Mouse (Mus musculus): ENCODE data around the gene Snd1. TPM values are rescaled to one million over a fixed set of nuclear protein-coding genes. Genes with fewer than 3 reads are reported as not detected.

Gene Snd1
- total RNA-seq, 1 experiment = 343 TPM

- H3K4me1 ChIP-seq (ENCODE audit: control insufficient read depth in 2 of 2, insufficient read depth in 2 of 2, low read length in 2 of 2, poor library complexity in 1 of 2) = no peaks in the 10 kb centered on the region
- no peak overlapping the region for H3K9ac ChIP-seq (ENCODE audit: insufficient read depth, low read depth, low read length, poor library complexity, severe bottlenecking)
- no peak for DNase-seq (ENCODE audit: low read depth, low spot score)
- H3K27ac ChIP-seq (ENCODE audit: insufficient read depth, low read depth, low read length, poor library complexity, severe bottlenecking) = no peak overlapping the region
- H3K4me3 ChIP-seq (ENCODE audit: insufficient read depth in 1 of 2, low read depth in 1 of 2, low read length in 2 of 2, poor library complexity in 1 of 2, severe bottlenecking in 1 of 2) = no peak overlapping the region
- H3K36me3 ChIP-seq (ENCODE audit: control insufficient read depth, insufficient read depth, low read length, poor library complexity, severe bottlenecking) = peaks cover 6% of the 10 kb centered on the region; the same call in 1 of the 2 replicates
- in situ Hi-C loops (cut with MboI; ENCODE audit: low sequenced_read_pairs in 2 of 2, unreplicated experiment in 2 of 2) = no loop called here
- no peak for TF ChIP-seq MAFK (IDR thresholded peaks at IDR 0.05; ENCODE audit: insufficient read depth, low read depth, low read length)
- TF ChIP-seq CHD2 (IDR thresholded peaks at IDR 0.05; ENCODE audit: low read depth, low read length) = no peak
- no peak for TF ChIP-seq HCFC1 (IDR thresholded peaks at IDR 0.05; ENCODE audit: borderline replicate concordance, insufficient read depth, low read length)
- no peak for TF ChIP-seq ZNF384 (IDR thresholded peaks at IDR 0.05; ENCODE audit: low read depth, low read length)
- no peak for TF ChIP-seq ZC3H11A (IDR thresholded peaks at IDR 0.05; ENCODE audit: borderline replicate concordance, low read depth, low read length)
- no peaks in the 10 kb centered on the region for H3K9me3 ChIP-seq (ENCODE audit: control insufficient read depth, insufficient read depth, low read depth, low read length)
These were observed 153.5 kb downstream of the Snd1 start for GRCm38 (mm10) chr6:28628408-28628807.

DNA sequence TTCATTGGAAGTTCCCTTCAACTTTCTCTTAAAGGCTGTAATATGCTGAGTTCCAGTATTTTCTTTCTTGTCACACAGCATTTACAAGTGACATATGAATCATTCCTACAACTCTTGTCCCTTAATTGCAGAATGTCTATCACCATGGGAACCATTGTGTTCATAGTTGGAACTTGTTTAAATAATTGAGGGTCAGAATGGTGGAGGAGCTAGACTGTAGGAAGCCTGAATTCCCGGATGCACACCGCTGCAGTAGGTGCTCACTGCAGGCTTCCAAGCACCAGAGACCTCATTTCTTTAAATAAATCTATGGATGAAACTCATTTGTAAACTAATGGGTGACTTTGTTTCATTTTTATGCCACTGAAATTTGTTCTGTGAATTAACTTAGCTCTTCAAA lies 154.9 kb downstream of the Snd1 start:
- no peak overlapping the region for H3K4me3 ChIP-seq (ENCODE audit: insufficient read depth in 1 of 2, low read depth in 1 of 2, low read length in 2 of 2, poor library complexity in 1 of 2, severe bottlenecking in 1 of 2)
- peaks cover 6% of the 10 kb centered on the region; the same call in 1 of the 2 replicates for H3K36me3 ChIP-seq (ENCODE audit: control insufficient read depth, insufficient read depth, low read length, poor library complexity, severe bottlenecking)
- in situ Hi-C loops (cut with MboI; ENCODE audit: low sequenced_read_pairs in 2 of 2, unreplicated experiment in 2 of 2) = no loop called here
- no peak overlapping the region for H3K27ac ChIP-seq (ENCODE audit: insufficient read depth, low read depth, low read length, poor library complexity, severe bottlenecking)
- no peaks in the 10 kb centered on the region for H3K9me3 ChIP-seq (ENCODE audit: control insufficient read depth, insufficient read depth, low read depth, low read length)
- H3K4me1 ChIP-seq (ENCODE audit: control insufficient read depth in 2 of 2, insufficient read depth in 2 of 2, low read length in 2 of 2, poor library complexity in 1 of 2) = no peaks in the 10 kb centered on the region
- no peak overlapping the region for H3K9ac ChIP-seq (ENCODE audit: insufficient read depth, low read depth, low read length, poor library complexity, severe bottlenecking)
- TF ChIP-seq MAFK (IDR thresholded peaks at IDR 0.05; ENCODE audit: insufficient read depth, low read depth, low read length) (no peak), CHD2 (IDR thresholded peaks at IDR 0.05; ENCODE audit: low read depth, low read length) (no peak), ZNF384 (IDR thresholded peaks at IDR 0.05; ENCODE audit: low read depth, low read length) (no peak), HCFC1 (IDR thresholded peaks at IDR 0.05; ENCODE audit: borderline replicate concordance, insufficient read depth, low read length) (no peak), ZC3H11A (IDR thresholded peaks at IDR 0.05; ENCODE audit: borderline replicate concordance, low read depth, low read length) (no peak)
- DNase-seq (ENCODE audit: low read depth, low spot score) = no peak

DNA sequence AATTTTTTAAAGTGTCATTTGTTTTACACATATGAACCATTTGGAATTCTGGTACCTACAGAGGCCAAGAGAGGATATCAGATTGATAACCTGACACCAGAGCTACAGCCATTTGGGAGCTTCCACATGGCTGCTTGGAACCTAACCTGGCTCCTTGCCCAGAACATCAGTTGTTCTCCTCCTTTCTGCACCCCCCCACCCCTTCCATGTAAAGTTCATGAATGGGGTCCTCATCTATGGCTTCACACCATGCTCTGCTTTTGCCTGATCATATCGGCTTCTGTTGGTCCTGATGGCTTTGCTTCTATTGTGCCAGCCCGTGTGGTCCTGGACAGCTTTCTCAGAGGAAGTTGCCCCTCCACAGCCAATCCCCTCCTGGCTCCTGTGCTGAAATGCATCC lies 156.0 kb downstream of the Snd1 start:
- H3K27ac ChIP-seq (ENCODE audit: insufficient read depth, low read depth, low read length, poor library complexity, severe bottlenecking) = no peak overlapping the region
- H3K4me3 ChIP-seq (ENCODE audit: insufficient read depth in 1 of 2, low read depth in 1 of 2, low read length in 2 of 2, poor library complexity in 1 of 2, severe bottlenecking in 1 of 2) = no peak overlapping the region
- in situ Hi-C loops (cut with MboI; ENCODE audit: low sequenced_read_pairs in 2 of 2, unreplicated experiment in 2 of 2) = no loop called here
- no peaks in the 10 kb centered on the region for H3K4me1 ChIP-seq (ENCODE audit: control insufficient read depth in 2 of 2, insufficient read depth in 2 of 2, low read length in 2 of 2, poor library complexity in 1 of 2)
- DNase-seq (ENCODE audit: low read depth, low spot score) = no peak
- peaks cover 6% of the 10 kb centered on the region; the same call in 1 of the 2 replicates for H3K36me3 ChIP-seq (ENCODE audit: control insufficient read depth, insufficient read depth, low read length, poor library complexity, severe bottlenecking)
- no peaks in the 10 kb centered on the region for H3K9me3 ChIP-seq (ENCODE audit: control insufficient read depth, insufficient read depth, low read depth, low read length)
- no peak overlapping the region for H3K9ac ChIP-seq (ENCODE audit: insufficient read depth, low read depth, low read length, poor library complexity, severe bottlenecking)
- no peak for TF ChIP-seq ZNF384 (IDR thresholded peaks at IDR 0.05; ENCODE audit: low read depth, low read length)
- no peak for TF ChIP-seq CHD2 (IDR thresholded peaks at IDR 0.05; ENCODE audit: low read depth, low read length)
- no peak for TF ChIP-seq ZC3H11A (IDR thresholded peaks at IDR 0.05; ENCODE audit: borderline replicate concordance, low read depth, low read length)
- TF ChIP-seq MAFK (IDR thresholded peaks at IDR 0.05; ENCODE audit: insufficient read depth, low read depth, low read length) = no peak
- no peak for TF ChIP-seq HCFC1 (IDR thresholded peaks at IDR 0.05; ENCODE audit: borderline replicate concordance, insufficient read depth, low read length)

- DNase-seq (ENCODE audit: low read depth, low spot score) = no peak
- peaks cover 6% of the 10 kb centered on the region; the same call in 1 of the 2 replicates for H3K36me3 ChIP-seq (ENCODE audit: control insufficient read depth, insufficient read depth, low read length, poor library complexity, severe bottlenecking)
- H3K4me3 ChIP-seq (ENCODE audit: insufficient read depth in 1 of 2, low read depth in 1 of 2, low read length in 2 of 2, poor library complexity in 1 of 2, severe bottlenecking in 1 of 2) = no peak overlapping the region
- TF ChIP-seq ZNF384 (IDR thresholded peaks at IDR 0.05; ENCODE audit: low read depth, low read length) = no peak
- no peak for TF ChIP-seq HCFC1 (IDR thresholded peaks at IDR 0.05; ENCODE audit: borderline replicate concordance, insufficient read depth, low read length)
- no peak for TF ChIP-seq MAFK (IDR thresholded peaks at IDR 0.05; ENCODE audit: insufficient read depth, low read depth, low read length)
- TF ChIP-seq ZC3H11A (IDR thresholded peaks at IDR 0.05; ENCODE audit: borderline replicate concordance, low read depth, low read length) = no peak
- TF ChIP-seq CHD2 (IDR thresholded peaks at IDR 0.05; ENCODE audit: low read depth, low read length) = no peak
- in situ Hi-C loops (cut with MboI; ENCODE audit: low sequenced_read_pairs in 2 of 2, unreplicated experiment in 2 of 2) = no loop called here
- no peaks in the 10 kb centered on the region for H3K4me1 ChIP-seq (ENCODE audit: control insufficient read depth in 2 of 2, insufficient read depth in 2 of 2, low read length in 2 of 2, poor library complexity in 1 of 2)
- no peak overlapping the region for H3K9ac ChIP-seq (ENCODE audit: insufficient read depth, low read depth, low read length, poor library complexity, severe bottlenecking)
- no peak overlapping the region for H3K27ac ChIP-seq (ENCODE audit: insufficient read depth, low read depth, low read length, poor library complexity, severe bottlenecking)
- no peaks in the 10 kb centered on the region for H3K9me3 ChIP-seq (ENCODE audit: control insufficient read depth, insufficient read depth, low read depth, low read length)
These were observed 158.2 kb downstream of the Snd1 start for GRCm38 (mm10) chr6:28633120-28633519.

DNA sequence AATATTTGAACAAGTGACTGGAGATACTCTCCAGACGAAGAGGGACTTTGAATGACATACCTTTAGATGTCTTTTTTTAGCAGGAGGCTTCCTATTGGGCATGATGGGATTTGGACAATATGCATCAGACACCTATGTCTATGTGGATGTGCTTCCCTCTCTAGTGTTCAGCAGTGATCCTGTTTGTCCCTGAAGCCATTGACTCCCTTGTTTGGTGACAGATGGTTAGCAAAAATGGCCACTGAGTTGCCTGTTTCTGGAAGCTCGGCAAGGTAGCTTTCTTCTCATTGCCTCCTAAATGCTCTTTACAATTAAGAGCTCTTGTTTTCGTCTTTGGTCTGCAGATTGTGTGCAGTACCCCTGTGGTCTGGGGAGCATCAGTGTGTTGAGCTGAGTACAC lies 158.7 kb downstream of the Snd1 start:
- no peak overlapping the region for H3K9ac ChIP-seq (ENCODE audit: insufficient read depth, low read depth, low read length, poor library complexity, severe bottlenecking)
- H3K9me3 ChIP-seq (ENCODE audit: control insufficient read depth, insufficient read depth, low read depth, low read length) = no peaks in the 10 kb centered on the region
- in situ Hi-C loops (cut with MboI; ENCODE audit: low sequenced_read_pairs in 2 of 2, unreplicated experiment in 2 of 2) = no loop called here
- no peak for TF ChIP-seq ZC3H11A (IDR thresholded peaks at IDR 0.05; ENCODE audit: borderline replicate concordance, low read depth, low read length)
- TF ChIP-seq CHD2 (IDR thresholded peaks at IDR 0.05; ENCODE audit: low read depth, low read length) = no peak
- TF ChIP-seq ZNF384 (IDR thresholded peaks at IDR 0.05; ENCODE audit: low read depth, low read length) = no peak
- no peak for TF ChIP-seq MAFK (IDR thresholded peaks at IDR 0.05; ENCODE audit: insufficient read depth, low read depth, low read length)
- TF ChIP-seq HCFC1 (IDR thresholded peaks at IDR 0.05; ENCODE audit: borderline replicate concordance, insufficient read depth, low read length) = no peak
- no peaks in the 10 kb centered on the region for H3K4me1 ChIP-seq (ENCODE audit: control insufficient read depth in 2 of 2, insufficient read depth in 2 of 2, low read length in 2 of 2, poor library complexity in 1 of 2)
- peaks cover 3% of the 10 kb centered on the region; the same call in 1 of the 2 replicates for H3K36me3 ChIP-seq (ENCODE audit: control insufficient read depth, insufficient read depth, low read length, poor library complexity, severe bottlenecking)
- no peak overlapping the region for H3K4me3 ChIP-seq (ENCODE audit: insufficient read depth in 1 of 2, low read depth in 1 of 2, low read length in 2 of 2, poor library complexity in 1 of 2, severe bottlenecking in 1 of 2)
- no peak overlapping the region for H3K27ac ChIP-seq (ENCODE audit: insufficient read depth, low read depth, low read length, poor library complexity, severe bottlenecking)
- DNase-seq (ENCODE audit: low read depth, low spot score) = no peak
